Mouse (Mus musculus): Measurements from ENCODE around the gene Gm45021.

DNA sequence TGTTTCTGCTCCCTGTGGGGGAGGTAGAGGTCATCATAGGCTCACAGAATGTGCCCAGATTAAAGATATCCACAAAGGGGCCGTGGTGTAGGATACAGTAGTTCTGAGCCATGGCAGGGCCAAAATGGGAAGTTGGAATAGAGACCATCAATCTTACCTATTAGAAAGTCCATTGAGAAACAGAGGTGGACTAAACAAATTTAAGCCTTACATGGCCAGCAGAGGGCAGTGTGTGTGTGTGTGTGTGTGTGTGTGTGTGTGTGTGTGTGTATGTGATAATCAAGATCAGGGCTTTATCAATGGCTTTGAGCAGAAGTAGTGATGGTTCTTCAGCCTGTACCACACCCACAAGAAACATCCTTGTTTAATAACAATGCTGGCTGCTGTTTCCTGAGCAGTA lies 43.1 kb upstream of the Gm45021 start:
- TF ChIP-seq CTCF (conservative IDR thresholded peaks at IDR 0.05 in 1 of 2, IDR thresholded peaks at IDR 0.05 in 1 of 2; ENCODE audit: low read depth in 2 of 2, low read length in 2 of 2) (peak in 1 of 2 experiments; percentile 75; a peak in 2 of 4 replicates), UBTF (IDR thresholded peaks at IDR 0.05; ENCODE audit: low read depth, low read length) (no peak), TCF12 (IDR thresholded peaks at IDR 0.05; ENCODE audit: low read depth, low read length) (no peak), MYC (IDR thresholded peaks at IDR 0.05; ENCODE audit: low read depth, low read length) (no peak), MAX (IDR thresholded peaks at IDR 0.05; ENCODE audit: low read length) (no peak)
